Mouse (Mus musculus) neural tube, embryonic 14.5 days (tissue): ENCODE data around the gene Gm10645. TPM values are rescaled to one million over a fixed set of nuclear protein-coding genes. Genes with fewer than 3 reads are reported as not detected.

Experiments
- ATAC-seq: fragments of 200-750 bp; cut with Nextera tagmentation; 2 replicates; pipeline ENCODE4 v1.8.0; 2017; ENCODE audit warnings: low read depth, mild to moderate bottlenecking, moderate TSS enrichment, moderate library complexity
- H3K27ac ChIP-seq: fragments of 300-500 bp; sonication (generic); 2 replicates; pipeline ENCODE4 v1.5.1; 2014; ENCODE audit warnings: low read depth, mild to moderate bottlenecking, control low read depth, low read length, moderate library complexity, mixed read lengths
- H3K27me3 ChIP-seq: fragments of 300-500 bp; sonication (generic); 2 replicates; pipeline ENCODE4 v1.6.1; 2014; ENCODE audit warnings: low read length; ENCODE audit not compliant: control insufficient read depth, insufficient read depth
- H3K36me3 ChIP-seq: fragments of 300-500 bp; sonication (generic); 2 replicates; pipeline ENCODE4 v1.6.1; 2014; ENCODE audit warnings: low read length, mixed read lengths; ENCODE audit not compliant: control insufficient read depth, insufficient read depth
- H3K4me1 ChIP-seq: fragments of 300-500 bp; sonication (generic); 2 replicates; pipeline ENCODE4 v1.6.1; 2014; ENCODE audit warnings: low read length; ENCODE audit not compliant: control insufficient read depth, insufficient read depth
- H3K4me2 ChIP-seq: fragments of 300-500 bp; sonication (generic); 2 replicates; pipeline ENCODE4 v1.6.1; 2014; ENCODE audit warnings: mild to moderate bottlenecking, low read depth, low read length, control low read depth
- H3K4me3 ChIP-seq: fragments of 300-500 bp; sonication (generic); 2 replicates; pipeline ENCODE4 v1.5.1; 2014; ENCODE audit warnings: low read depth, low read length, control low read depth, mixed read lengths
- H3K9ac ChIP-seq: fragments of 300-500 bp; sonication (generic); replicated peaks from 2 replicates; pipeline ENCODE4 v1.6.1; 2014; ENCODE audit warnings: low read depth, mild to moderate bottlenecking, control low read depth, low read length, mixed read lengths
- H3K9me3 ChIP-seq: fragments of 300-500 bp; sonication (generic); 2 replicates; pipeline ENCODE4 v1.6.1; 2016; ENCODE audit warnings: low read length; ENCODE audit not compliant: control insufficient read depth
- WGBS: fragments of 180-500 bp; shearing (Covaris S2); extraction: QIAGEN DNeasy Blood & Tissue Kit; methylation state at CpG from one replicate; pipeline ENCODE4 v1.1.7; 2014; 5-methylcytosine and 5-hydroxymethylcytosine counted together
- polyA plus RNA-seq: library from polyadenylated mRNA; unstranded; fragments of >200 nt; fragmentation: Nextera tagmentation; extraction: Ambion mirVana; gene quantifications from 2 replicates; pipeline ENCODE4 v1.2.1, GENCODE M21; 2014

The Gm10645 gene
- polyA plus RNA-seq, 1 experiment from 2014 or later, result 14.2 TPM

- Histone ChIP-seq H3K9me3 (no peaks in the 10 kb centered on the region), H3K36me3 (no peaks in the 10 kb centered on the region), H3K4me3 (no peak overlapping the region), H3K4me1 (peaks cover 23% of the 10 kb centered on the region), H3K9ac (no peak overlapping the region), H3K27me3 (no peaks in the 10 kb centered on the region), H3K27ac (no peak overlapping the region), H3K4me2 (no peak overlapping the region)
- peak; percentile 33 for ATAC-seq
- 46% methylated on average over 2 of the region's 2 CpGs for WGBS
These were observed 10.8 kb upstream of the Gm10645 start for GRCm38 (mm10) chr8:83176785-83177184.

DNA sequence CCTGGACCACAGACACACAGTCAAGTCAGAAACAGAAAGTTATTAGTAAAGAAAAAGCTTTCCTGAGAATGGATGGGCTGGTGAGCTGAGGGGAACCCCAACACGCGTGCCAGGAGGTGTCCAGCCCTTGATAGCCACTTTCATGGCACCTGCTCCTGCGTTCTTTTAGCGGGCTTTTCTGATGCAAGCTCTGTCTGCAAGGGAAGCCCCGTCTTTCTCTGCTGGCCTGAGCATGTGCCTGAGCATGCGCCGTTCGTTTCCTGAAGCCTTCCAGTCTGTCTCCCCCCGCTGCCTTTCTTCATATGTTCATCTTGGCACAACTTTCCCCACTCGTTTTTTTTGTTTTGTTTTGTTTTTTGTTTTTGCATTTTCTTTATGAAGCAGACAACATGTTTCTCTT, 9.7 kb upstream of the Gm10645 start:
- Histone ChIP-seq H3K27me3 (no peaks in the 10 kb centered on the region), H3K9me3 (no peaks in the 10 kb centered on the region), H3K4me3 (no peak overlapping the region), H3K36me3 (no peaks in the 10 kb centered on the region), H3K4me1 (peaks cover 23% of the 10 kb centered on the region), H3K4me2 (no peak overlapping the region), H3K9ac (no peak overlapping the region), H3K27ac (no peak overlapping the region)
- WGBS, result 65% methylated on average over 10 of the region's 10 CpGs
- no peak for ATAC-seq

GRCm38 (mm10) chr8:83170894-83171293, 4.9 kb upstream of the Gm10645 start:
- Histone ChIP-seq H3K4me2 (no peak overlapping the region), H3K4me1 (peaks cover 18% of the 10 kb centered on the region), H3K27me3 (no peaks in the 10 kb centered on the region), H3K9me3 (no peaks in the 10 kb centered on the region), H3K36me3 (no peaks in the 10 kb centered on the region), H3K4me3 (no peak overlapping the region), H3K27ac (no peak overlapping the region), H3K9ac (no peak overlapping the region)
- ATAC-seq, result no peak
- WGBS, result 36% methylated on average over 6 of the region's 6 CpGs

DNA sequence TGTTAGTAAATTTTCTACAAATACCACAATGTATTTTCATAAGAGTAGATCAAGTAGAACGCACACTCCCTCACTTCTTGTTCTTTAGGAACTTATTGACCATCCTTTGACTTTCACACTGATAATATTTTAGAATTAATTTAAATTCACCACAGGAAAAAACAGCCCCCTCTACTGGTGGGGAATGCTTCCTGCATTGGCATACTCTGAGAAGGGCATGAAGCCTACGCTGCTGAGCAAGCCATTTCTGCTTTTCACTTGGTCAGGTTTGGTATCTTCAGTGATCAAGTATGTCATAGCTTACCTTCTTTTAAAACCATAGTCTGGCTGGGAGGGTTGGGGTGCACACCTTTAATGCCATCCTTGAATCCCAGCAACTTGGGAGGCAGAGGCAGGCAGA, 3.7 kb upstream of the Gm10645 start:
- Histone ChIP-seq H3K27ac (no peak overlapping the region), H3K4me3 (no peak overlapping the region), H3K9me3 (no peaks in the 10 kb centered on the region), H3K4me2 (no peak overlapping the region), H3K27me3 (no peaks in the 10 kb centered on the region; the same call in 1 of the 2 replicates), H3K36me3 (no peaks in the 10 kb centered on the region), H3K4me1 (peaks cover 13% of the 10 kb centered on the region), H3K9ac (no peak overlapping the region)
- WGBS, result 89% methylated on average over 2 of the region's 2 CpGs
- ATAC-seq, result no peak

GRCm38 (mm10) chr8:83169127-83169526, 3.2 kb upstream of the Gm10645 start:
- Histone ChIP-seq H3K4me3 (no peak overlapping the region), H3K4me2 (no peak overlapping the region; the same call in 1 of the 2 replicates), H3K36me3 (no peaks in the 10 kb centered on the region), H3K4me1 (peaks cover 13% of the 10 kb centered on the region), H3K9me3 (no peaks in the 10 kb centered on the region), H3K27me3 (no peaks in the 10 kb centered on the region; the same call in 1 of the 2 replicates), H3K27ac (no peak overlapping the region), H3K9ac (no peak overlapping the region)
- 95% methylated on average over 3 of the region's 3 CpGs for WGBS
- ATAC-seq, result no peak

DNA sequence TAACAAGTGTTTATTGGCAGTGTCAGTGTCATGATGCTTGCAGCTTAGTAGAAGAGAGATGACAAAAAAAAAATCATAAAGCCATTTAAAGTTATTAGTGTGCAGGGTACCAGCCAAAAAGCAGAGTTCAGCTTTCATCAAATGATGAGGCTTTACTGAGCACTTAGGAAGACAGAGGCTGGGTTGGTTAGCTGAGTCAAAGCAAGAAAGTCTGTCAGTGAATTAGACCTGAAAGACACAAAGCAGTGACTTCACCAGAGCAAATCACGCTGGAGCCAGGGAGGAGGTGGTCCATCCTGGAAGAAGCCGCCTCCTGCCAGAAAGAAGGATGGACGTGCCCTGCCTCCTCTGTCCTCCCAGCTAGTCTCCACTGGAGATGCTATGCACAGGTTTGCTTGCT, 2.0 kb upstream of the Gm10645 start:
- Histone ChIP-seq H3K36me3 (no peaks in the 10 kb centered on the region), H3K9me3 (no peaks in the 10 kb centered on the region), H3K27me3 (no peaks in the 10 kb centered on the region; the same call in 1 of the 2 replicates), H3K4me3 (peak overlapping the region; percentile 90), H3K27ac (no peak overlapping the region), H3K9ac (0 out of 2 replicates have a peak overlapping the region, but pooled peaks have one; percentile 9), H3K4me2 (peak overlapping the region; percentile 70), H3K4me1 (peaks cover 13% of the 10 kb centered on the region)
- ATAC-seq, result no peak
- 50% methylated on average over 3 of the region's 3 CpGs for WGBS

DNA sequence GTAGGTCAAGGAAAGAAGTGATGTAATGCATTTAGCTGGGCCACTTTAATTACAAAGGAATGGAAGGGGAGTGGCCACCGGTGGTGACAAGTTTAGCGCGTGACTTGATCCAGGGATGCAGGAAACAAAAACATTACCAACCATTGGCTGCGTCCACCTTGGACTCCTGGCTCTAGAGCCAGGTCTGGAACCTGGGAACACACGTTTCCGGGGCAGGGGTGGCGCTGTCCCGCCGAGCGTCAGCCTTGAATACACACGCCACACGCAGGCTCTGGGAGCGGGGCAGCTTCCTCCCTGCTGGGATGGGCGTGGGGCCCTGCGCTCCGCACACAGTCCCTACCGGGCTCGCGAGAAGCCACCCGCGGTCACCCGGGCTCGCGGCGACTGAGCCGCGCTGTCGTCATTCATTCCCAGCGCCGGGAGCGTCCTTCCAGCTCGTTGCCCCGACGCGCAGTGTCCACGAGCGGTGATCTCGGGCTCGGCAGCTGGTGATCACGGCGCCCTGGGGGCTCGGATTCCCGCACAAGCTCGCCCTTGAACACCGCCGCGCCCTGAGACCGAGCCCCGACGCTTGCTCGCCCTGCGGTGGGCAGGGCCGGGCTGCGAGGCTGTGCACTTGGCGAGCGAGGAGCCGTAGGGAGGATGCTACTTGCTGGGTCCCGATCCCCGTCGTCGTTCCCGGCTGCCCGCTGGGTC, 587 bp downstream of the Gm10645 start, which contains the start of gene Tbc1d9:
Gene Tbc1d9 (plus strand): TSS at position 118 of the 696 bp plus-strand sequence.
- no peaks in the 10 kb centered on the region for H3K9me3 ChIP-seq
- peak within 1 kb of the TSS; percentile 94 for H3K27ac ChIP-seq
- peak within 1 kb of the TSS; percentile 98 for H3K9ac ChIP-seq
- H3K4me2 ChIP-seq, result peak within 1 kb of the TSS; percentile 70
- peak within 1 kb of the TSS; percentile 90 for H3K4me3 ChIP-seq
- peaks cover 13% of the 10 kb centered on the region for H3K4me1 ChIP-seq
- H3K36me3 ChIP-seq, result no peaks in the 10 kb centered on the region
- WGBS, result under 1% methylated on average over 63 of the region's 63 CpGs
- ATAC-seq, result peak; percentile 94
- no peaks in the 10 kb centered on the region; the same call in 1 of the 2 replicates for H3K27me3 ChIP-seq

DNA sequence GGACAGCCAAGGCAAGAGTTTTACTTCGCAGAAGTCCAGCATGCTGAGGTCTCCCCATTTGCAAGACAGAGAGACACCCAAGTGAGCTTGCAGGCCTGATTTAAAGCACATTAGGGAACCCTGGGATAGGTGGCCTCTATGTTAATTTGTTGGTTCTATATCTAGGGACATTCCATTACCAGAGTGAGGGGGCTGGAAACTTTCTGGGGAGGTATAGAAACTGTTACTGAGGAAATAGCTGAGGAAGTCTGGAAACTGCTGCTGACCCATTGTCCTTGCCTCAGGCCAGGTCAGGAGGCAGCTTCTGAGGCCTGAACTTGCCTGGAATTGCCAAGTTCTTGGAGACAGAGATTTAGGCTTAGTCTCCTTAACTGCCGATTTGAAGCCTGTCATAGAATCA, 5.4 kb downstream of the Gm10645 start:
- H3K4me2 ChIP-seq, result no peak overlapping the region
- ATAC-seq, result no peak
- H3K9ac ChIP-seq, result no peak overlapping the region
- WGBS, result 78% methylated on average over 2 of the region's 2 CpGs
- H3K9me3 ChIP-seq, result no peaks in the 10 kb centered on the region
- H3K36me3 ChIP-seq, result no peaks in the 10 kb centered on the region
- H3K27ac ChIP-seq, result no peak overlapping the region
- no peaks in the 10 kb centered on the region for H3K4me1 ChIP-seq
- H3K4me3 ChIP-seq, result no peak overlapping the region
- no peaks in the 10 kb centered on the region; the same call in 1 of the 2 replicates for H3K27me3 ChIP-seq

DNA sequence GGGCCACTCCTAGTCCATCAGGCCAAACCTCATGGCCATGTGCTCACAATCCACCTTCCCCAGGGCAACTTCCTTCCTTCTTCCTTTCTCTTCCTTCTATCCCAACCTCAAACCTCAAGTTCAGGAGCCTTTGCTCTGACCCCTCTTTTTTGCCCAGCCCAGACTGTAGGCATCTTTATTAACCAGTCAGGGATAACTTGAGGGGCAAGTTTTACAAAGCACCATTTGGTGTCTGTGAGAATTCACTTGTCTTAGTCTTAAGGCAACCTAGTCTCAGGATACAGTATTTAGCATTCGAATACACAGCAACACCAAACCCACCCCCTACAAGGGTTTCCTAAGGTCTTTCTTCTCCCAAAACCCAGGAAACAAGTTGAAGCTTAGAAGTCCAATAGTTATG, 6.4 kb downstream of the Gm10645 start:
- Histone ChIP-seq H3K27me3 (no peaks in the 10 kb centered on the region), H3K4me2 (no peak overlapping the region), H3K9ac (no peak overlapping the region), H3K4me1 (no peaks in the 10 kb centered on the region), H3K36me3 (no peaks in the 10 kb centered on the region), H3K9me3 (no peaks in the 10 kb centered on the region), H3K27ac (no peak overlapping the region), H3K4me3 (no peak overlapping the region)
- ATAC-seq, result no peak
- 60% methylated on average over 1 of the region's 1 CpGs for WGBS
